Mouse (Mus musculus) left cerebral cortex, postnatal 25 days (tissue): ENCODE data around the gene Bmper. TPM values are rescaled to one million over a fixed set of nuclear protein-coding genes. Genes with fewer than 3 reads are reported as not detected.

Experiments used
- DNase-seq, 2 experiments: peaks; one replicate each; pipeline ENCODE4 v3.0.0; 2022; ENCODE audit warnings: low spot score in 2 of 2, mixed read lengths in 1 of 2
- intact Hi-C: fragments of 180-260 bp; cut with DNase I; formaldehyde crosslinking; loops from one replicate; pipeline ENCODE4 v1.15.1; 2025
- total RNA-seq, 2 experiments: library from RNA; stranded (reverse); gene quantifications; 2 replicates each; pipeline ENCODE4 v1.2.3; 2021

Bmper gene
- total RNA-seq, 2 experiments from 2014 or later, result 7.3 to 9.8 TPM

GRCm38 (mm10) chr9:23351400-23351799 is 128.5 kb downstream of the Bmper start:
- DNase-seq, result peak in 1 of 2 experiments; percentile 64
- intact Hi-C loops, result no loop called here

- DNase-seq, result no peak
- intact Hi-C loops, result no loop called here
These were observed 129.5 kb downstream of the Bmper start for GRCm38 (mm10) chr9:23352396-23352795.

- intact Hi-C loops, result no loop called here
- peak in 1 of 2 experiments; percentile 48 for DNase-seq
These were observed 131.4 kb downstream of the Bmper start for GRCm38 (mm10) chr9:23354201-23354820.

GRCm38 (mm10) chr9:23358108-23358507 is 135.2 kb downstream of the Bmper start:
- intact Hi-C loops, result no loop called here
- no peak for DNase-seq

- intact Hi-C loops, result no loop called here
- DNase-seq, result no peak
These were observed 140.3 kb downstream of the Bmper start for GRCm38 (mm10) chr9:23363139-23363538.

- no peak for DNase-seq
- intact Hi-C loops, result no loop called here
These were observed 140.7 kb downstream of the Bmper start for GRCm38 (mm10) chr9:23363540-23363939.

GRCm38 (mm10) chr9:23364047-23364446 is 141.2 kb downstream of the Bmper start:
- intact Hi-C loops, result no loop called here
- DNase-seq, result no peak

GRCm38 (mm10) chr9:23368124-23368523 is 145.2 kb downstream of the Bmper start:
- no peak for DNase-seq
- intact Hi-C loops, result loop anchor here (5.0 kb wide), 1 partner anchor 341 kb away; no protein-coding TSS in a partner anchor

- no peak for DNase-seq
- intact Hi-C loops, result no loop called here
These were observed 152.0 kb downstream of the Bmper start for GRCm38 (mm10) chr9:23374789-23375460.

GRCm38 (mm10) chr9:23377831-23378730 is 155.2 kb downstream of the Bmper start:
- intact Hi-C loops, result no loop called here
- no peak for DNase-seq

- intact Hi-C loops, result no loop called here
- peak in 1 of 2 experiments; percentile 27 for DNase-seq
These were observed 155.9 kb downstream of the Bmper start for GRCm38 (mm10) chr9:23378731-23379170.

- intact Hi-C loops, result no loop called here
- no peak for DNase-seq
These were observed 157.4 kb downstream of the Bmper start for GRCm38 (mm10) chr9:23380171-23380835.

GRCm38 (mm10) chr9:23383291-23383690 is 160.4 kb downstream of the Bmper start:
- intact Hi-C loops, result no loop called here
- no peak for DNase-seq

GRCm38 (mm10) chr9:23383837-23384236 is 161.0 kb downstream of the Bmper start:
- intact Hi-C loops, result no loop called here

GRCm38 (mm10) chr9:23384880-23385279 is 162.0 kb downstream of the Bmper start:
- intact Hi-C loops, result no loop called here

More at GRCm38 (mm10) chr9:23383837-23384236, 161.0 kb downstream of the Bmper start:
- no peak for DNase-seq

GRCm38 (mm10) chr9:23386201-23386600 is 163.3 kb downstream of the Bmper start:
- intact Hi-C loops, result no loop called here
- no peak for DNase-seq

More at GRCm38 (mm10) chr9:23384880-23385279, 162.0 kb downstream of the Bmper start:
- DNase-seq, result no peak

- DNase-seq, result no peak
- intact Hi-C loops, result no loop called here
These were observed 167.2 kb downstream of the Bmper start for GRCm38 (mm10) chr9:23390118-23390517.

GRCm38 (mm10) chr9:23394652-23395317 is 171.9 kb downstream of the Bmper start:
- intact Hi-C loops, result no loop called here
- DNase-seq, result no peak

- intact Hi-C loops, result no loop called here
- no peak for DNase-seq
These were observed 173.3 kb downstream of the Bmper start for GRCm38 (mm10) chr9:23396186-23396585.
